Mouse (Mus musculus) cerebellum, adult 18-20 months (tissue): ENCODE data around the gene Filip1.

Experiments used
- DNase-seq, 2 experiments: peaks; one replicate each; pipeline ENCODE4 v3.0.0; 2021

Filip1 gene

DNA sequence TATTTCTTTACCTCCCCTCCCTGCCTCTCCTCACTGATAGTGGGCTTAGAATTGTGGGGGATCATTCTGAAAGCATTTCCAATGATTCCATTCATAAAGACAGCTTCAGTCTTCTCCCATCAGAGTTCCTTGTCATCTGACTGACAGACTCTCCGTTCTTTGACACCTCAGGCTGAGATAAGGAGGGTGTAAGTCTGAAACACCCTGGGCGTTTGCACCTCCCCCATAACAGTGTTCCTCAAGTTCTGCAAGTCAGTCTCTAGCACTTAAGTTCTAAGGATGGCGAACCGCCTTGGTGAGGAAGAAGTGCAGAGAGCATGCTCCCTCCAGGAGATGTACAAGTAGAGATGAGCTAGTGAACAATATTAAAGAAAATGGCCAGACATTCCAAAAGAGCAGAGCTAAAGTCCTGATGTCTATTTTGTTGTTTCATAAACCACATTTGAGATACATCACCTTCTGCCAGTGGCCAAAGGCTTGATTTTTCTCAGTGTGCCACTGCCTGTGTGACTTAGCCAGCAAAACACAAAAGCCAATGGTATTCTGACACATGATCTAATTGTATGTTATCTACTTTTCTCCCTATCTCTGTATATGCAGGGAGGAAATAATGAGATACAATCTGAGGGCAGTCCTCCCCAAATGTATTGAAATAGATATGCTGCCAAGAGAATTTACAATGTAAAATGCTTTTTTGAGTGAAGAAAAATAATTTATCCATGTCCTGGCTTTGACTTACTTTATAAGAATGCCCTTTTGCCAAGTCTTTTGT lies 118.6 kb downstream of the Filip1 start:
- DNase-seq = no peak

DNA sequence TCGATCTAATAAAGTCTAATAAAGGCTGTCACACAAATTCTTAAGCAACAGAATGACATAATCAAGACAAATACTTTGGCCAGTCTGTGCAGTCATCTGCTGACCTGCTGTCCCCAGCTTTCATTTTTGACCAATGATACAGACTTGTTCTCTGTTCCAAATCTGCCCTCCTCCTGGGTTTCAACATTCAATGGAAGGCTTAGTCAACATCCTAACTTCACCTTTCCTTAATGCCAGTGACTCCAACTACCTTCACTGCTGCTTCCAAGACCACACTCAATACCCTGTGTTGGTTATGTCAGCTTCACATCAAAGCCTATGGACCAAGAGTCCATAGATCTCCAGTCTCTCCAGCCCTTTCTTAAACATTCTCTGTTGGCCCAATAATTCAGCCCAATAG lies 120.5 kb downstream of the Filip1 start:
- DNase-seq = no peak

DNA sequence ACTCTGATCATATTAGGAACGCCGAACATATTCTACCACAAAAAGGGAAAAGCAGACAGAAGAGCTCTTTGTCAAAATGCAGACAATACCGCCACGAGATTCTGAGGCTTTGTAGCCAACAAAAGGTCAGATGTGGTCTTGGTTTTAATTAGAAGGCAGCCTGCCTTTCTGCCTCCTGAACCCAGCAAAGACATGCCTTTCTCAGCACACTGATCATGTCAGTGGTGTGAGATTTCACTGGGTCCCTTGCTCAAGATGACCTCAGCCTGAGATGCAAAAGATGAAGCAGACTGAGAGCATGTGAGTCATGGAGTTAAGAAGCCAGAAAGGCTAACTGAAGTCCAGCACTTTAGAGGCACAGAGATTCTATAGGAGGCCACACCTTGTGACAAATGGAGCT lies 122.2 kb downstream of the Filip1 start:
- DNase-seq = no peak

DNA sequence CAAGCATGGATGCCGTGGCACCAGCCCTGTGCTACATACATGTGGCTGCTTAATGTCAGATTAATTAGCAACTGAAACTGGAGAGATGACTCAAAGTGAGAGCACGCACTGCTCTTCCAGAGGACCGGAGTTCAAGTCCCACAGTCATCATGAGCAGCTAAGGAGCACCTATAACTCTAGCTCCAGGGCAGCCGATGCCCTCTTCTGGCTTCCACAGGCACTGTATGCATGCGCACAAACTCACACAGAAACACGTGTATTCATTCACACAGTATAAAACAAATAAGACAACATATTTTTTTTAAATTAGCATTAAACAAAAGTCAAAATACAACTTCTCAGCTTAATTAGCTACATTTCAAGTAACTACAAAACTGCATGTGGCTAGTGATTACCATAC lies 123.5 kb downstream of the Filip1 start:
- DNase-seq = no peak

DNA sequence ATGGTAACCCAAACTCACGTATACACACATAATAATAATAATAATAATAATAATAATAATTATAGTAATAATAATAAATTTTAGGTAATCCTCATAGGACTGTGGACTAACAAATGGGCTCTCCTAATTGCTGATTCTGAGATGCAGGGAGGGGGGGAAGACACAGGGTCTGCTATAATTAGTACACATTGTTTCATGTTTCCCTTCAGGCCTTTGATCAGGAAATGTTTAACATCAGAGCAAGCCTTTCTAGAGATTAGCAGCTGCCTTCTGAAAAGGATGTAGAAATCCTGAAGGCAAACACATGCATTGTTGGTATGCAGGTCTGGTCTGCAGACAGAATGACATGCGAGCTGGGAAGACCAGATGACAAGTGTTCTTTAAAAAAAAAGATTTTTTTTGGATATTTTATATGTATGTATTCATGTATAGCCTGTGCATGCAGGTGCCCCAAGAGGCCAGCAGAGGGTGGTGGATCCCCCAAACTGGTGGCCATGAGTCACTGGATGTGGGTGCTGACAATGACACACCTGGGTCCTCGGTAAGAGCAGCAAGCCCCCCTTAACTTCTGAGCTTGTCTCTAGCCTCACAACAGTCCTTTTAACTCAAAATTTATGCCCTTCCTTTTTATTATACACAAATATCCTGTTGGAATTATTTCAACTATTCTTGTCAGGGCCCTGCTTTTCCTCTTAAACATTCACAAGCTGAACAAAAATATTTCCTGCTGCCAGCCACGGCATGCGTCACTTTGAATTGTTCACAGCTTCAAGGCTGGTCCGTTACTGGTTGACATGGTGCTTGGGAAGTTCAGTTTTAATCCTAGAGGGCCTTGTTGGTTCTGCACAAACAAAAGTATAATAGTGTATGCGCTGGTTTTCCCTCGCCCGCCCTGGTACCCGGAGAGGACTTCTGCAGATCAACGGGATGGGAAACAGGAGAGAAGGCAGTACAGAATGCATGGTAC lies 127.1 kb downstream of the Filip1 start:
- DNase-seq = no peak

DNA sequence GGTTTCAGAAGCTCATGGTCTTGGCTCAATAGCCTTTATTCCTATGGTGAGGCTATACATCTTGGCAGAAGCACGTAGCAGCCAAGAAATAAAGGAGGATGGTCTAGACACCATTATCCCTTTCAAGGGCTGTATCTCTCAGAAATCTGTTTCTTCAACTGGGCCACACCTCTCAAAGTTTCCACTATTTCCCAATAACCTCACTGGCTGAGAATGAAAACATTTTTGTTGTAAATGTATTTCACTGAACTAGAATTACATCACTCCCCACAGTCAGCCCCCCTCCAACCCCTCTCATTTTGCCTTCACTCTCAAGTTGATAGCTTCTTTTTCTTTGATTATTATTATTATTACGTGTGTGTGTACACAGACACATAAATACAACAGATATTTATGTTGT lies 129.5 kb downstream of the Filip1 start:
- no peak for DNase-seq

DNA sequence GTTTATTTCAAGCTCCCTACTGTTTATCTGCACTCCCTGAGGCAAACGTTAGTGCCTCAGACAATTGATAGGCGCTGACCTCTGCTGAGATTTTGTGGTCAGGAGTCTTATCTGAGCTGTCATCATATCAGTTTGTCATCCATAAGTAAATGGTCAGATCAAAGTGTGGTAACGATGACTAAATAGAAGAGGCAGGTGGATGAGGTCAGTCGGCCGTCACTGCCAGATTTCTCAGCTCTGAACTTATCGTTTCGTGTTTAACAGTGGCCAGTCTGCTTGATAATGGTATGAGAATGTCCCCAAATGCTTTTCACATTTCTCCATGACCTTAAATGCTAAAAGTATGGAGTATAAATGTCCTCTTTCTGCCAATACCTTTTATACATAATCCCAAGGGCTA lies 132.6 kb downstream of the Filip1 start:
- DNase-seq = no peak

DNA sequence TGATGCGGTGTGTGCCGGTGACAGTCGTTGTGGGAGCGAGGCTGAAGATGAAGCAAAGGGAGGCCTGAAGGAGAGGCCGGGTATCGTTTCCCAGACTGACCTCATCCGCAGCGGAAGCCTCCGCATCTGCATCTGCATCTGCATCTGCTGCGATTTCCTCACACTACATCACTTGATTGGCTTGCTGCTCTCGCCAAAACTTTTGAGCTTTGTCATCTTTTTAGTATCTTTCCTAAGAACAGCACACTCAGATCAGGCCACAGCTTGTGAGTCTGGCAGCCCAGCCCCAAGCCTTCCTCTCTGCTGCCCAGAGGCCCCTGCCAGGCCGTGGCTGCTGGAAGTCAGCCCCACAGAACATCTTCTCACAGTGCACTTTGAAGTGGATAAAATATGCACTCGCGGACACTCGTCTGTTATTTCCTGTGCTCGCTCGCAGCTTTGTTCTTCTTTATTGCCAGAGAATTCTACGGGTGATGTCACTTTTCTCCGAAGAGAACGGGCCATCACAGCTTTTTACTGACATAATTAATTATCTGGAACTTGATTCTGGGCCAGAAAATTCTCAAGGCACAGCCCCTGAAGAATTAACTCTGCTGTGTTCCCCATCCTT lies 137.0 kb downstream of the Filip1 start:
- DNase-seq = no peak

DNA sequence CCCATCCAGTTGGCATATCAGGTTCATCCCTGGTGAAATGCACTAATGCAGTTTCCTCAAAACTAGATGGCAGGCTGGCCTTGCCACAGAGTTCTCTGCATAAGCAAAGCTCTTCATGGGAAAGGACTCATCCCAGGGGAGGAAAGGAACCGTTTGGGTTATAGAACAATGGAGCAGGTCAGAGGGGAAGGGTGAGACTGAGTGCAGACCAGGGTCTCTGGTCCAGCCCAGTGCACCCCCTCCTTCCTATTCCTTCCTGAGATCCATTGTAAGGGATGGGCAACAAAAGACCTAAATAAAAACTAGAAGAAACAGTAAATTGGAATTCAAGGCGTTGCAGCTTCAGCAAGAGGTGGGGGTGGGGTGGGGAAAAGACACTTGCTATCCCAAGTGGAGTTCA lies 140.1 kb downstream of the Filip1 start:
- DNase-seq = no peak

DNA sequence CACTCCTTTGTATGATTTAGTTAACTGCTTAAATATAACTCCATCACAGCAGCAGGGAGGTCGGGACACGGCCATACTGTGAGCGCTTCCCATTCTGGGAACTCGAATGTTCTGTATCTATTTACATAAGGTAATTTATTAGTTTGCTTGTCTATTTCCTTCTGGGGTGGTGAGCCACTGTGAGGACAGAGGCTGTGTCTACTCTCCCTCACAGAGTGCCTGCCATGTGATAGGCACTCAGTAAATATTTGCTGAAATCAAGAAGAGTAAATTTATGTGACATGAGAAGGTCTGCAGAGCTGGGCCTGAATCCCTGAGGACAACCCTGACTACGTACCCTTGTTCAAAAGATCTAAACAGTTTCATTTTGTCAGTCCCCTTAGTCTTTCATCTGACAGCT lies 143.1 kb downstream of the Filip1 start:
- DNase-seq = no peak

DNA sequence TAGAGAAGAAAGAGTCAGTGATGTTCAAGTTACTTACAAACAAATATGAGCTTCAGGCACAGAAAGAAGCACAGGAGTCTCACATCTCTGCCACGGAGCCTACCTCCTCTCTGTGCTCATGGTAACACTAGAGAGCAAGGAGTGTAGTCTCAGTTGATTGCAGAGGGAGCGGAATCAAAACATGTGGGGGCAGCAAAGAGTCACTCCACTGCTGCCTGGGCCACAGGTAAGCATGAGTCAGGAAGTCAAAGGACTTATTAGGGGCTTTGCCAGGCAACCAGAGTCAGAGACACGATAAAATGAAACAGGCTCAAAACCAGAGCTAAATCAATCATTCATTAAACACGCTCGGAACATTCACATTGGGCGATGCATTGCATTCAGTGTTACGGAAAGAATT lies 146.7 kb downstream of the Filip1 start:
- no peak for DNase-seq

DNA sequence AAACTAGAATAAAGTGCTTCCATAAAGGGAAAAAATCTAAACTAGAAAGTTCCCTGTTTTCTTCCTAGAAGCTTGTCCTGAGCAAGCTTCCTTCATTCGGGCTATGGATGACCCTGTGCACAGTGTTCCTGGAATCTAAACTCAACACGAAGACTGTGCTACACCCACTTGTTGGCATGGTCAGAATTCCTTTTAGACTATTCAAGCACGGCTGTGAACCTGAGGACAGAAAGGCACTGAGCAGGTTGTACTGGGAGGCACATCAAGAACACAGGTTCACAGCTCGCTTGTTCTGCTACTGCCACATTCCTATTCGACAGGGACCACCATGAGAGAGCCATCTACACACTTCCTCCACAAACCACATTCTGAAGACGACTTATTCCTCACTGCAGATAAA lies 150.1 kb downstream of the Filip1 start:
- DNase-seq = no peak

DNA sequence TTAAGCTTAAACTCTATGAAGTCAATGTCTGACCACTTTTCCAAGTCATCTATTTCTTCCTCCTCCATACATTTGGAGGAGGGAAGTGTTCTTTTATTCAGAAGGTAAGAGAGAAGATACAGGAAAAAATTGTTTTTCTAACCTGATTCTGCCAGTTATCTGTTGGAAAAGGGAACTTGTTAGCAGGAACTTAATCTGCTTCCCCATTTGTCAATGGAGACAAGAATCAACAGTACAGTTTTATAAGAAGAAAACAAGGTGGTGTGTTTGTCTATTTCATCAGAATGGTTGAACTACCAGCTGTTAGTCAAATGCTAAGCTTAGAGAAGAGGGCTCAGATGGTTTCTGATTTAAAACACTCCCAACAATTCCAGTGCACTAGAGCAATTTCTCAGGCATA lies 165.6 kb downstream of the Filip1 start:
- DNase-seq = no peak

DNA sequence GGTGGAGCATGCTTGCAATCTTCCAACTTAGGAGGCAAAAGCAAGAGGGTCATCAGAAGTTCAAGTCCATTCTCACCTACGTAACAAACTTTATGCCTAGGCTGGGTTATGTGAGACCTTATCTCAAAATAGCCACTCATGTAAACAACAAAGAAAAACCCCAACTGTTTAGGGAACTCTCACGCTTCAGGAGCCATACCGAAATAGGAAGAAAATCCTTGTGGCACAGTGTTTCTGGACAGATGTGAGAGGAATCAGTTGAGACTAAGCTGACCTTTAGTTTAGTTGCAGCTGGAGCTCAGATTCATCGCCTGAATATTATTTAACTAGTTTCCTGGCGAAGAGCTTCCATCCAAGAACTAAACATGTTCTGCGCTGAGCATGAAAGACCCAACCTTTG lies 170.0 kb downstream of the Filip1 start:
- DNase-seq = no peak

DNA sequence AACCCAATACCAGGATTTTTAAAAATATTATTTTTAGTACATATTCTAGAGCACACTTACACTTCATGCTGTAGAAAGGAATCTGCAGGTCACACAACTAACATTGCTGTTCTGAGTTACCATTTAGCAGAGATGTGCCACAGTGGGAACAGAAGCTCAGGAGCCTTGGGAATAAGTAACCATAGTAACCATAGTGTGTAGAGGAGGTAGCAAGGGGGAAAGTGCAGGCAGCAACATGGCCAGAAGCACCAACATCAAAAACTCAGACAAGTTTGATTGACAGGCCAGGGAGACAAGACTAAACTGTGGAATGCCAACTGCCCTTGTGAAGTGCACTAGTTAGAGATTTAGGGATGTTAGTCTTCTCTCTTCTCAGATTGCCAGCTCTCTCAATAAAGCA lies 170.6 kb downstream of the Filip1 start:
- no peak for DNase-seq

DNA sequence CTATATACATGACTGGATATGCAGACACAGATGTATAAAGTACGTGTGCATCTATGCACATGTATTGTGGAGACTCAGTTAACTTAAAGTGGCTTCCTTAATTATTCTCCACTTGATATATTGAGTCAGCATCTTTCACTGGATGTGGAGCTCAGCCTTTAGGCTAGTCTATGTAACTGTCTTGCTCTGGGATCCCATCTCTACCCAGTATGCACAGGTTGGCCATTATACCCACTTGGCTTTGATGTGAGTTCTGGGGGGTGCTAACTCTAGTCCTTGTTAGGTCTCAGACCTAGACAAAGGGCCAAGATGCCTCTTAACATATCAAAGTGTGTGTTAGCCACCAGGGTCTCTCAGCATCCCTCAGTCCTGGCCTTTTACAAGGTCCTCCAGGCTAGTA lies 181.4 kb downstream of the Filip1 start:
- DNase-seq = no peak

DNA sequence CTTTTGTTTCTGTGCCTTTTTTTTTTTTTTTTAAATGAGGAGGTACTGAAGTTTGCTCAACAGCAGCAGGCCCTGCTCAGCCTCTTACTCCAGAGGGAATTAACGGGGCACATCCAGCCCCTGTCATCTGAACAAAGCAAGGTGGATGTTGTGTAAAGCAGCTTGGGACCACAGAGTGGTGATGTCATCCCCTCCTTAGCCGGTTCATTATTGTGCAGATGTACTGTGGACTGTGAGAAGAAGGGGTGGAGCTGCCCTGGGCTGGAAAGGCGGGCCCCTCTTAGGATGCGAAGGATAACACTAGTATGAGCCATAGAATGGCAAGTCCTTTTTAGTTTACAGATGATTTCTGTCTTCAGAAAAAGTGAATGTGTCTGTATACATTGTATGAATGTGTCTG lies 181.8 kb downstream of the Filip1 start:
- no peak for DNase-seq

DNA sequence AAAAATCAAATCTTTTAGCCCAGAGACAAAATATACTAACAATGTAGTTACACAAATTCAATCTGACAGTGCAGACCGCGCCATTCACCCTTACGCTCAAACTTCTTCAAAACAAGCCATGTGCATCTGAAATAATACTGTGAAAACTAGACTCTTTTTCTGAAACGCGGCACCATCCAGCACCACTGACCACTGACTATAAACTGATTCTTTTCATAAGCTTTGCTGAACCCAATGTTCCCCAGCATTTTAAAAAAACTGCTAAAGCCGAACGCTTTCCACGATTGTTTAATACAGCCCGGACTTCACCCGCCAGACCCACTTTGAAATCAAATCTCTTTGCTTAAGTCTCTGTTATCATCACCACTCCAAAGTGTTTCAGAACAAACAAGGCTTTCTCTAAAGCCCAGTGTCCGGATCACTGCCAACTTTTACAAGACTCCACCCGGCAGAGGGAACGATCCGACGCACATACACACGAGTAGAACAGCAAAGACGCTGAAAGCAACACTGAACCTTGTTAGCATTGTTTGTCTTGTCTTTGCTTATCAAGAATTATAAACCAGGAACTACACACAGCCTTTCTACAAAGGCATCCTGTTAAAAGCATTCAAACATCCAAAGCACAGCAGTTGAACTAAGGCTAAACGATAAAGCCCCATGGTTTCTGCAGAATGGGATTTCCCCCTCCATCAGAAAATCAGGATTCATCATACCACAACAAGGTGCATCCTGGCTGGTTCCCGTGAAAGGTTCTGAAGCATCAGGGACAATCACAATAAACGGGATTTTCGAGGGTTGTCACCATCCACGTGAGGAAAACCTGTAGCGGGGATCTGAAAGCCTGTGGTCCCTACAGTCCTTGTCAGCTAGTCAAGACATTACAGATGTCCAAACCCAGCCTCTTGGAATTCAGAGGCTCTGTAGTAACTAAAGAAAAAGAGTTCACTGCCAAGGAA lies 182.5 kb downstream of the Filip1 start:
- no peak for DNase-seq

DNA sequence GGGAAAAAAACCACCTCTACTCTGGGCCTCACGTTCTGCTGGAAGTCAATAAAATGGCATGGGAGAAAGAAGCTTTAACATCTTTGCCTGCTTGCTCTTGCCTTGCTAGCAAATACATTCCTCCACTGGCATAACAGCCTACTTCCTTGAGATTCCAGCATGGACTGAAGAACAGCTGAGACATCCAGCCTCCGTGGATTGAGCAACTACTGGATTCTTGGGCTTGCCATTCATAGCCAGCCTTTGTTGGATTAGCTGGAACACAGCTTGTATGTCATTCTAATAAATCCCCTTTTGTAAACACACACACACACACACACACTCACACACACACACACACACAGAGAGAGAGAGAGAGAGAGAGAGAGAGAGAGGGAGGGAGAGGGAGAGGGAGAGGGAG lies 185.6 kb downstream of the Filip1 start:
- no peak for DNase-seq

DNA sequence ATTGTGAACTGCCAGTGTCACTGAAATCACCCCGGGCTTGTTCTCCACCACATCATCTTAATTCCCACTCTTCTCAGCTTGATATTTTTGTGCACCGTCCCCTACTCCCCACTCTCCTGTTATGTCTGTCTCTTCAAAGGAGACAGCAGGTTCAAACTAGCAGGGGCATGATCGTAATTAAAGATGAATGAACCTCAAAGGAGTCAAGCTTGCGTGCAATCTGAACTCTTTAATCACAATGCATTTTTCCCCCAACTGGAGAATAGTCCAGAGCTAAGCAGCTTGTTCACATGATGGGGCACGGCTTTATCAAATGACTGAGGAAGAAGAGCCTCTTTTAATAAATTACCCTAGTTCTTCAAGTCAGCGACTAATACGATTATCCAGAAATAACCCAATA lies 187.1 kb downstream of the Filip1 start:
- DNase-seq = no peak

DNA sequence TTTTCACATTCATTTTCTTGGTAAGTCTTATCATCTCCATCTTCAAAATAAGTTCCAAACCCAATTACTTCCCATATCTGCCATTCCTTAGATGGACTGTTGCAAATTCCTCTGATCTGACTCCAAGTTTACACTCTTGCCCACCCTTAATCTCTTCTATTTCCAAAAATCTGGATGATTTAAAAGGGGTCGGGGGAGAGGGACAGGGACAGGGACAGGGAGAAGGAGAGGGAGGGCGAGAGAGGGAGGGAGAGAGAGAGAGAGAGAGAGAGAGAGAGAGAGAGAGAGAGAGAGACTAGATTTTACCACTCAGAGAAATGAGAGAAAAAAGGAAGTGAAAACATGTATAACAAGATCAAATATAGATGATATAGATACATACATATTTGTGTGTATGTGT lies 188.8 kb downstream of the Filip1 start:
- no peak for DNase-seq

DNA sequence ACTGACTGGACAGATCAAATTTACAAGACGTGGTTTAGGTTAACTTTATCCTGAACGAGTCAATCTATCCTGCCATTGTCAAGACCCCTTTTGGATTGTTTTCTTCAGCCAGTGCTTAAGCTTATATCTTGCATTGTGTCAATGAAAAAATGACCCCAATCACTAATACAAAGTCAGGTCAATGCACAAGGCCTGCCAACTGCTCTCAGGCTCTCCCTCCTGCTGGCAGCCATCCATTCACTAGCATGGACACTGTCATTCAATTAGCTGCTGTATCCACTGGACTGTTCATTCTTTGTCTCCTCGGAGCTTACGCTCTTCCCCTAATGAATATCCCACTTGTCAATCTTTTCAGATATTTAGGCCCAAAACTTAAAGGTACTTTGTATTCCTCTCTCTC lies 189.2 kb downstream of the Filip1 start:
- DNase-seq = no peak

DNA sequence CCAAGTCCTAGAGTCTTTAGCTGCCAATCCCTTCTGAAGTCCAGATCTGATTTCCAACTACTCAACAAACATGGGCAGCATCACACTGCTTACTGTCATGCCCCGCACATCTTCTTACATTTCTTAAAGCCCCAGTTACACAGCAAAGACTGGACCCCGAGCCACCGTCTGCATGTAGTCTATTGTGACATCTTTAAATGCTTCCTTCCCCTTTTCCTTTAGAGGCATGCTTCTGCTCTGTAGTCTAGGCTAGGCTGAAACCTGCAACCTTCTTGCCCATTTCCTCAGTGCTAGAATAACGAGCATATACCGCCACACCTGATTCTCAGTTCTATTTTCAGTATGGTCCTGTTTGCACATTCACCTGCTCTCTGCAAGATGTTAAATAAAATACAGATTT lies 196.2 kb downstream of the Filip1 start:
- no peak for DNase-seq
